Mouse (Mus musculus): ENCODE results near the gene Arid4b.

Arid4b gene

GRCm38 (mm10) chr13:14062209-14063012 is 621 bp upstream of the Arid4b start:
- DNase-seq (ENCODE audit: low spot score in 2 of 2): no peak

GRCm38 (mm10) chr13:14063942-14064271 is 875 bp downstream of the Arid4b start:
- DNase-seq (ENCODE audit: low spot score in 2 of 2): no peak

GRCm38 (mm10) chr13:14064341-14065027 is 1.5 kb downstream of the Arid4b start:
- peak in 1 of 2 experiments; percentile 23 for DNase-seq (ENCODE audit: low spot score in 2 of 2)

- DNase-seq (ENCODE audit: low spot score in 2 of 2): no peak
Observed at GRCm38 (mm10) chr13:14065028-14065380, 2.0 kb downstream of the Arid4b start.

- no peak for DNase-seq (ENCODE audit: low spot score in 2 of 2)
Observed at GRCm38 (mm10) chr13:14065701-14066100, 2.7 kb downstream of the Arid4b start.

GRCm38 (mm10) chr13:14068035-14068434 is 5.0 kb downstream of the Arid4b start:
- no peak for DNase-seq (ENCODE audit: low spot score in 2 of 2)

- no peak for DNase-seq (ENCODE audit: low spot score in 2 of 2)
Observed at GRCm38 (mm10) chr13:14069291-14069690, 6.3 kb downstream of the Arid4b start.

- DNase-seq (ENCODE audit: low spot score in 2 of 2): no peak
Observed at GRCm38 (mm10) chr13:14074371-14074770, 11.3 kb downstream of the Arid4b start.

GRCm38 (mm10) chr13:14075326-14075725 is 12.3 kb downstream of the Arid4b start:
- no peak for DNase-seq (ENCODE audit: low spot score in 2 of 2)

GRCm38 (mm10) chr13:14088669-14089068 is 25.6 kb downstream of the Arid4b start:
- no peak for DNase-seq (ENCODE audit: low spot score in 2 of 2)

GRCm38 (mm10) chr13:14103026-14103425 is 40.0 kb downstream of the Arid4b start:
- DNase-seq (ENCODE audit: low spot score in 2 of 2): no peak

GRCm38 (mm10) chr13:14110154-14110873 is 47.3 kb downstream of the Arid4b start:
- DNase-seq (ENCODE audit: low spot score in 2 of 2): no peak

- DNase-seq (ENCODE audit: low spot score in 2 of 2): no peak
Observed at GRCm38 (mm10) chr13:14111146-14111545, 48.1 kb downstream of the Arid4b start.

GRCm38 (mm10) chr13:14113746-14114528 is 50.9 kb downstream of the Arid4b start:
- DNase-seq (ENCODE audit: low spot score in 2 of 2): no peak

- no peak for DNase-seq (ENCODE audit: low spot score in 2 of 2)
Observed at GRCm38 (mm10) chr13:14115805-14116204, 52.8 kb downstream of the Arid4b start.

GRCm38 (mm10) chr13:14131651-14132050 is 68.6 kb downstream of the Arid4b start:
- no peak for DNase-seq (ENCODE audit: low spot score in 2 of 2)

- DNase-seq (ENCODE audit: low spot score in 2 of 2): no peak
Observed at GRCm38 (mm10) chr13:14142294-14142966, 79.4 kb downstream of the Arid4b start.

- DNase-seq (ENCODE audit: low spot score in 2 of 2): no peak
Observed at GRCm38 (mm10) chr13:14177989-14178388, 115.0 kb downstream of the Arid4b start.

- DNase-seq (ENCODE audit: low spot score in 2 of 2): no peak
Observed at GRCm38 (mm10) chr13:14179669-14180068, 116.6 kb downstream of the Arid4b start.

GRCm38 (mm10) chr13:14245946-14246345 is 182.9 kb downstream of the Arid4b start:
- DNase-seq (ENCODE audit: low spot score in 2 of 2): no peak

Measured in left cerebral cortex, adult 9 months (tissue).